Mouse (Mus musculus) embryonic stem cell, embryonic (primary cell): Measurements from ENCODE around the gene Ckm.

Source experiments
- CTCF ChIA-PET, 4 experiments: fragments of 300-600 bp in 2 of 4; fragments of 350-600 bp in 2 of 4; sonication (Branson Sonifier 250); formaldehyde crosslinking; loops; one replicate each; lab custom pipeline; 2022; ENCODE audit warnings: inconsistent platforms in 2 of 4; lab: Charles Lee
- POLR2A ChIA-PET, 4 experiments: fragments of 300-600 bp in 2 of 4; fragments of 350-600 bp in 2 of 4; sonication (Branson Sonifier 250); formaldehyde crosslinking; loops; one replicate each; lab custom pipeline; 2022; ENCODE audit warnings: antibody characterized with exemption in 4 of 4, inconsistent platforms in 1 of 4; lab: Charles Lee

Ckm gene

DNA sequence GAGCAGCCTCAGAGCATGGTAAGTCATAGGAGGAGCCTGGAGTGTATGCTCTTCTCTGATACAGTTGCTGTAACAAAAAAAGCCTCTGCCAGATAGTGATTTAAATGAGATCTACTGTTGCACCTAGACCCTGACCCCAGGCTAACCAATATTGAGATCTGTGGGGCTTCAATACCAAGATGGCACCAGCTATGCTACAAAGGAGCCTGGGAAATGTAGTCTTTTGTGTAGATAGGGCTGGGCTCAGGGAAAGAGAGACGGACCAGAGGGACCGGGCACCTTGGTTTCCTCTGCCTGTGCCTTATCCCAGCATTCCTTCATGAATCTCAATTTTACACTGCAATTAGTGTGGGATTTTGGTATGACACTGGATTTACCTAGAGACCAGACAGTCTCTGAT lies 31.2 kb upstream of the Ckm start:
- ChIA-PET CTCF (interaction anchor here in 3 of 4 experiments (0.5 to 3.1 kb wide), 11 partner anchors 10 to 216 kb away, joined by 3 to 9 read pairs (median 3); partner anchors contain the start of genes Cd3eap (in 1 of the 3) and Ppp1r13l (in 1 of the 3)), POLR2A (interaction anchor here in 3 of 4 experiments (1.2 to 1.7 kb wide), 6 partner anchors 9 to 144 kb away, joined by 3 to 9 read pairs (median 4); partner anchors contain the start of genes Bloc1s3 (in 1 of the 3), Ercc1 (in 1 of the 3), Nkpd1 (in 1 of the 3) and Trappc6a (in 1 of the 3))

DNA sequence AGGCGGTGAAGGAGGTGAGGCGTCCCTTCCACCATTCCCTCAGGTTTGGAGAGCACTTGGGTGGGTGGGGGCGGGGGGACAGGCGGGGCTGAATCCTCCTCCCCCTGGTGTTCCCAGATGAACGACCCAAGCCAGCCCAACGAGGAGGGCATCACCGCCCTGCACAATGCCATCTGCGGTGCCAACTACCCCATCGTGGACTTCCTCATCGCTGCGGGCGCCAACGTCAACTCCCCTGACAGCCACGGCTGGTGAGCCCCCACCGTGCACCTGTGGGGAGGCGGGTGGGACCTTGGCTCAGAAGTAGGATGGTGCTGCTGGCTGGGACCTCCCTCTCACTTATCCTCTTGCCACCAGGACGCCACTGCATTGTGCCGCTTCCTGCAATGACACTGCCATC lies 29.2 kb upstream of the Ckm start:
- ChIA-PET CTCF (interaction anchor here in 1 of 4 experiments (1.5 to 3.1 kb wide), 2 partner anchors 12 to 66 kb away, joined by 4 to 9 read pairs; partner anchors contain the start of gene Fosb), POLR2A (interaction anchor here in 2 of 4 experiments (0.7 to 1.1 kb wide), 2 partner anchors 12 to 138 kb away, joined by 4 read pairs; no protein-coding TSS in a partner anchor)

DNA sequence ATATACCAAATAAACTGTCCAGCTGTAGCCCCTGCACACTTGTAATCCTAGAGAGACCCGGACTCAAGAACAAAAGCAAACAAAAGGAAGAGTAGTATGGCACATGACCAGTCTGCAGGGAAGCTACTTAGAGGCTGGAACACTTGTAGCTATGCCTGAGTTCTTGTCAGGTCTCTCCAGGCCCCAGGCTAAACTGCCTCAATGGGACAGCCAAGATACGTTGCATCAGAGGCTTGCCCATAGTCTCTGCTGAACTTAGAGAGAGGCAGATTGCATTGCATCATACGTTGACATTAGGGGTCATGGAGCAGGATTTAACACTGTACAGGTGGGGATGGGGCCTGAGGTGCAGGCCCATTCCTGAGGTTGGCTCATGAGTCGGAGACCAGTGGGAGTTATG lies 28.6 kb upstream of the Ckm start:
- POLR2A ChIA-PET: interaction anchor here in 1 of 4 experiments (0.9 kb wide), 1 partner anchor 51 kb away, joined by 3 read pairs; no protein-coding TSS in a partner anchor
- CTCF ChIA-PET: interaction anchor here in 1 of 4 experiments (1.5 to 3.1 kb wide), 2 partner anchors 12 to 66 kb away, joined by 4 to 9 read pairs; partner anchors contain the start of gene Fosb

DNA sequence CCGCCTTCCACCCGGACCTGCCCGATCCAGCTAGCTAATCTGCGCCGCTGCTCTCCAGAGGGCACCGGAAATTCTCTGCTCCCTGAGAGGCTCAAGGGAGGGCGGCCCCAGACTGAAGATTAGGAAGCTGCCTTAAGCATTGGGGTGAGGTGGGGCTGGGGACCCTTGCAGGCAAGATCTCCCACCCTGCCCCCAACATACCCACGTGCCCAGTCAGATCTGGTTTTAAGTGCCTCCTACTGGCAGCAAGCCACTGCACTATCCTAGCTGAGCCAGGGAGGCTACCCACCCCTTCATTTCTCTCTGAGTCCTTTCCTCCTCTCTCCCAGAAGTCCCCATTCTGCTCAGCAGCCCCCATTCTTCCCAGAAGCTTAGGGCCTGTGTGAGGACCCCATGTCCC lies 26.5 kb upstream of the Ckm start:
- CTCF ChIA-PET: interaction anchor here in 3 of 4 experiments (0.6 to 1.5 kb wide), 5 partner anchors 10 to 214 kb away, joined by 3 to 4 read pairs (median 3); no protein-coding TSS in a partner anchor

DNA sequence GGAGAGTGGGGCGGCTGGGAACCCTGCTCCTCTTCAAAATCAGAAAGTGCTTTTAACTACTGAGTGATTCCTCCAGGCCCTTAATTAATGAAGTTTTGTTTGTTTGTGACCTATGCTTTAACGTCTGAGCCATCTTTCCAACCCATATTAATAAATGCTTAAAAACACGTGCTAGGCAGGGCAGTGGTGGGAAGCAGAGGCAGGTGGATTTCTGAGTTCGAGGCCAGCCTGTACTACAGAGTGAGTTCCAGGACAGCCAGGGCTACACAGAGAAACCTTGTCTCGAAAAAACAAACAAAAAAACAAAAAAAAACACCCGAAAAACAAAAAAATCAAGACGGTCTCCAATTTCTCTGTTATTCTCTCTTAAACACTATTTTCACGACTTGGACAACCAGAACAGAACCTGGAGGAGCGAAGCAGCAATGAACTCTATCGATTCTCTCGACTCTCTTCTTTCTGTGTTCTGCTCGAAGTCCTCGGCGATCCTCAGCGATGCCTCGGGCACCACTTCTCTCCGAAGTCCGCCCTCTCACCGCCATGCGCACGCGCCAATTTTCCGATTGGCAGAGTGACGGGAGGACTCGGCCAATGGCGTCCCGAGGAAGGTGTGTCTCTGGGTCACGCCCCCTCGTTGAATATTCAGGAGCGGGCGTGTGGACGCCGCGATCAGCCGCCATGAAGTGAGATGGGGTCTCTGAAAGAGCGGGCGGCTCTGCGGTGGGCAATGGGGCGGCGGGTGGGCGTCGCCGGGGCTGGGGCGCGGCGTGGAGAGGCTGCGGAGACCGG lies 23.0 kb upstream of the Ckm start, which contains the start of gene Ercc2:
Gene Ercc2, plus strand, starts transcription at position 634 of the 789 bp plus-strand sequence.
- ChIA-PET CTCF (interaction anchor here in 2 of 4 experiments (0.6 to 1.1 kb wide), 2 partner anchors 18 kb away, joined by 3 to 10 read pairs; no protein-coding TSS in a partner anchor), POLR2A (interaction anchor here in 3 of 4 experiments (0.6 to 2.9 kb wide), 5 partner anchors 9 to 122 kb away, joined by 3 to 8 read pairs (median 4); no protein-coding TSS in a partner anchor)

More for the DNA sequence above, 26.5 kb upstream of the Ckm start:
- POLR2A ChIA-PET: interaction anchor here in 3 of 4 experiments (0.8 to 2.6 kb wide), 14 partner anchors 10 to 321 kb away, joined by 3 to 9 read pairs (median 3); partner anchors contain the start of genes Cd3eap (in 2 of the 3), Ppp1r13l (in 2 of the 3) and Apoe (in 1 of the 3)

DNA sequence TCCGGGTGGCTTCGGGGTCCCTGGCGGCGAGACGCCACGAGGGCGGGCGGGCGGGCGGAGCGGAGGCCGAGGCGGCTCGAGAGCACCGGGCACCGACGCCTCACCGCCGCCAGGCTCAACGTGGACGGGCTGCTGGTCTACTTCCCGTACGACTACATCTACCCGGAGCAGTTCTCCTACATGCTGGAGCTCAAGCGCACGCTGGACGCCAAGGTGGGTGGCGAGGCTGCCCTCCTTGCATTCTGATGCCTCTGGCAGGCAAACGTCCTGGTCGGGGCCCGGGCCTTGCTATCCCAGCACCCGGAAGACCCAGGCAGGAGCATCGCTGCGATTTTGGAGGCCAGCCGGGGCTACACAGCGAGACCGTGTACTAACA lies 22.4 kb upstream of the Ckm start:
- ChIA-PET POLR2A (interaction anchor here in 1 of 4 experiments (1.2 to 1.4 kb wide), 2 partner anchors 11 to 17 kb away, joined by 3 read pairs; no protein-coding TSS in a partner anchor), CTCF (no interaction called here)

DNA sequence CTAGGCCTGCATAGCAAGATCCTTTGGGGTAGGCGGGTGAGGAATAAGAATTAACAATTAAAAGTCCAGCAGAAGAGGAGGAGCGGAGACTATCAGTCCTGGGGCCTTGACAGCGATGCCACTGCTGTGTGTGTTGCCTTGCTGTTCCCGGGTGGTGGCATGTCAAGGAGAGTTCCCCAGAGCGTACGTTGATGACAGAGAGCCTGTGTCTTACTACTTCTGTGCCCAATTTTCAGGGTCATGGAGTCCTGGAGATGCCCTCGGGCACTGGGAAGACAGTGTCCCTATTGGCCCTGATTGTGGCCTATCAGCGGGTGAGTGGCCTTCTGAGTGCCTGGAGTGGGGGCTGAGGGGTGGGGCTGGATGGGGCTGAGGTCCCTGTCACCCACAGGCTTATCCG lies 20.9 kb upstream of the Ckm start:
- ChIA-PET POLR2A (interaction anchor here in 1 of 4 experiments (0.9 to 1.7 kb wide), 3 partner anchors 11 to 163 kb away, joined by 3 to 5 read pairs (median 3); no protein-coding TSS in a partner anchor), CTCF (no interaction called here)

DNA sequence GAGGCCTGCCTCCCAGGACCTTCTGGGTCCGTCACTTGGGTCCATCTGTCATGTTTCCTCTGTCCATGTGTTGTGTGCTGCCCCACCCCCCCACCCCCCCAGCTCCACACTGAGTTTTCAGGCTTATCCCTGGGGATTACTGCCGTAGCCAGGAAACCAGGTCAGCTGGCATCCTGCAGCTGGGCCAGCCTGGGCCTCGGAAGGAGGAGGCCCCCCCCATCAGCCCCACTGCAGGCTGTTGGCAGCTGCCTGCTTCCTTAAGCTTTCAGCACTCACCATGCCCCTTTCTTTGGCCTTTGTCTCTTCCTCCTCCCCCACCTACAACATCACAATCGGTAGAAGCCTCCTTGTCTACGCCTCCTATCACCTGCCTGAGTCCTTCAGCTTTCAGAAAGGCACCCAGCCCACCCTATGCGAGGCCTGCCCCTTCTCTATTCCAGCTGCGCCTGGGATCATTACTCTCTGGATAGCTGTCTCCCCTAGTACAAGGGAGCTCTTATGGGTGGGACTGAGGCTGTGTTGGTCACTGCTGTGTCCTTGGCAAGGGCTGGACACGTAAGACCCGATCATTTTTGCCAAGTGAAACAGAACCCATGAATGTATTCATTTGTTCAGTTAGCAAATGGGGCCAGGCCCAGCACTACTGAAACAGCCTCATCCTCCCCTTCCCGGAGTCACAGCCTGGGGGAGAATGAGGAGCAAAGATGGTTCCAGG lies 15.7 kb upstream of the Ckm start:
- POLR2A ChIA-PET: interaction anchor here in 2 of 4 experiments (0.8 to 2.3 kb wide), 4 partner anchors 11 to 28 kb away, joined by 3 to 8 read pairs (median 4); no protein-coding TSS in a partner anchor
- CTCF ChIA-PET: interaction anchor here in 1 of 4 experiments (0.6 to 1.0 kb wide), 2 partner anchors 25 to 201 kb away, joined by 3 to 6 read pairs; no protein-coding TSS in a partner anchor

DNA sequence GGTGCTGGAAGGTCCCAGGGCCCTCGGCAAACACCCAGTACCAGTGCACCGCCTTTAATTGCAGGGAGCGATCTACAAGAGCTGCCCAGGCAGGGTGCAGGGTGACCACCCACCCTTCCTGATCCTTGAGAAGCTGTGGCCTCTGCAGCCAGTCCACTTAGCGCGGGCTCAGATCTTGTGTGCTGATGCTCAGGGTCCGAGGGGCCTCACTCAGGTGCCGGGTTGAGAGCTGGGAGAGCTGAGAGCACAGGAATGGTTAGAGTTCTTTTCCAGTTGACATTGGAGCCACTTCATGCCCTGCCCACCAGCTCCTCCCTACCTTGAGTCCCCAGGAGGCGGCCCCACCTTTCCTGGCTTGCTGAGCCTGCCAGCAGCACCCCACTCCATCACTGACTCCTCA lies 10.1 kb upstream of the Ckm start:
- CTCF ChIA-PET: interaction anchor here in 3 of 4 experiments (0.5 to 1.3 kb wide), 10 partner anchors 12 to 196 kb away, joined by 3 to 7 read pairs (median 4); no protein-coding TSS in a partner anchor
- POLR2A ChIA-PET: interaction anchor here in 3 of 4 experiments (0.6 to 1.5 kb wide), 9 partner anchors 10 to 234 kb away, joined by 3 to 6 read pairs (median 3); partner anchors contain the start of gene Relb (in 1 of the 3)

DNA sequence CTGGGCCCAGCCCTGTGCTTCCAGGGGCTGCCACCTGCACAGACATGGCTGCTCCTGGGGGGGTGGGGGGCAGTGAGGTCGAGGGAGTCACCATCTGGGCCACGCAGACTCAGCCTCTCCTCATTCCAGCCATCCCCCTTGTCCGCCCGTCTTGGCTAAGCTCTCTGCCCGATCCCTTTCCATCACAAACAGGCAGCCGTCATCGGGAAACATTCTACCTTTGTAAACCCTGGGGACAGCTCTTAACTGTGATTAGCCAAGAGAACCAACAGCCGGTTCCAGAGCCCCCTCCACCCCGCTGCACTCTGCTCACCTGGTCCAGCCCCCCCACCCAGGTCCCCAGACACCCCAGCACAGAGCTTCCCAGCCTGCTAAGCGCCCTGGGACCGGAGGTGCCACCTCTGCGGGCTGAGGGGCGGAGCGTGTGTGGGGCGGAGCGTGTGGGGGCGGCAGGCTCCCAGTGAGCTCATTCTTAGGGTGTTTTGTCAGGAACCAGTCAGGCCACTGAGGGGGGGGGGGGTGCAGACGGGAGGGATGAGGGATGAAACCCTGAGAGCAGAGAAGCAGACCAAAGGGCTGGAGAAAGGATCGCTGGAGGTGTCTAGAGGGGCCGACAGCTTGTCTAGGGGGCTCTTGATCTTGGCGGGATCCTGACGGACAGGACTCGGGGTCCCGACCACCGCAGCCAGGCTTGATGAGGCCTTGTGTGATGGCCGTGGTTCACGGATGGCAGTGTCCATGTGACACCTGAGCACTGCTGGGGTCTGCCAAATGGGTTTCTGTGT lies 4.9 kb upstream of the Ckm start:
- ChIA-PET CTCF (interaction anchor here (0.5 to 1.7 kb wide), 63 partner anchors 18 to 556 kb away, joined by 3 to 14 read pairs (median 4); partner anchors contain the start of genes Nkpd1 (in 2 of the 4), Ppp1r13l (in 2 of the 4), Clasrp (in 1 of the 4) and Clptm1 (in 1 of the 4)), POLR2A (interaction anchor here in 3 of 4 experiments (0.6 to 1.6 kb wide), 49 partner anchors 8 to 316 kb away, joined by 3 to 15 read pairs (median 3); partner anchors contain the start of genes Cd3eap (in 2 of the 3), Ppp1r13l (in 2 of the 3), Ercc1 (in 1 of the 3) and Fosb (in 1 of the 3))

DNA sequence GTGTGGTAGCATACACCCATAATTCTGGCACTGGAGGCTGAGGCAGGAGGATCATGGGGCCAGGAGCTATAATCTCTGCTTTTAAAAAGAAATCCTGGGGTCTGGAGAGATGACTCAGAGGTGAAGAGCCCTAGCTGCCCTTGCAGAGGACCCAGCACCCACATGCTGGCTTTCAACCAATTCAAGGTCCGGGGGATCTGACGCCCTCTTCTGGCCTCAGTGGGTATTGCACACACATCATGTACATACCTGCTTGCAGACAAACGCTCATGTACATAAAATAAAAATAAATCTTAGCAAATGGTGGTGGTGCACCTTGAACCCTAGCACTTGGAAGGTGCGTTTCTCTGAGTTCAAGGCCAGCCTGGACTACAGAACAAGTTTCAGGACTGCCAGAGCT lies 3.6 kb upstream of the Ckm start:
- ChIA-PET CTCF (interaction anchor here in 1 of 4 experiments (0.6 to 1.7 kb wide), 2 partner anchors 22 to 77 kb away, joined by 4 to 6 read pairs; no protein-coding TSS in a partner anchor), POLR2A (no interaction called here)

DNA sequence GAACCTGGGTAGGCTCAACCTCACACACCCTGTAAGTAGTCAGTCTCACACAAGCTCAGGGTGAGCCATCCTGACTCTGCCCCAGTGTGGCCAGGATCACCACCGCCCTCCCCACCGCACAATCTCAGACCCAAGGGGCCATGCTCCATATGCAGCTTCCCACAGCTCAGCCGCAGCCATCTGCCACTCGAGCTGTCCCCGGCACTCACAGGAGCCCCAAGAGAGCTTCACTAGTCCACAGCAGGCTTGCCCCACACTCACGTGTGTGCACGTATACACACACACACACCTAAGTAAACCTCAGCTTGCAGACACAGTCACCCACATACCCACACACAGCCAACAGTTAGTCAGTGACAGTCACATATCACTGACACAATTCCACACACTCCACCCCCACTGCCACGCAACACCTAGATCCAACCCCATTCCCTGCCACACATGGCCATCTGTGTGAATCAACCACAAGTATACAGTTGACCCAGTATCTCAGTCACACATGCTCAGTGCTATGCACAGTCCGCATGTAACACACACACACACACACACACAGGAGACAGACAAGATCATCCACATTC lies 2.0 kb upstream of the Ckm start:
- POLR2A ChIA-PET: interaction anchor here in 1 of 4 experiments (1.1 kb wide), 1 partner anchor 107 kb away, joined by 3 read pairs; no protein-coding TSS in a partner anchor
- CTCF ChIA-PET: interaction anchor here in 2 of 4 experiments (0.5 to 0.7 kb wide), 3 partner anchors 30 to 224 kb away, joined by 3 read pairs; no protein-coding TSS in a partner anchor

DNA sequence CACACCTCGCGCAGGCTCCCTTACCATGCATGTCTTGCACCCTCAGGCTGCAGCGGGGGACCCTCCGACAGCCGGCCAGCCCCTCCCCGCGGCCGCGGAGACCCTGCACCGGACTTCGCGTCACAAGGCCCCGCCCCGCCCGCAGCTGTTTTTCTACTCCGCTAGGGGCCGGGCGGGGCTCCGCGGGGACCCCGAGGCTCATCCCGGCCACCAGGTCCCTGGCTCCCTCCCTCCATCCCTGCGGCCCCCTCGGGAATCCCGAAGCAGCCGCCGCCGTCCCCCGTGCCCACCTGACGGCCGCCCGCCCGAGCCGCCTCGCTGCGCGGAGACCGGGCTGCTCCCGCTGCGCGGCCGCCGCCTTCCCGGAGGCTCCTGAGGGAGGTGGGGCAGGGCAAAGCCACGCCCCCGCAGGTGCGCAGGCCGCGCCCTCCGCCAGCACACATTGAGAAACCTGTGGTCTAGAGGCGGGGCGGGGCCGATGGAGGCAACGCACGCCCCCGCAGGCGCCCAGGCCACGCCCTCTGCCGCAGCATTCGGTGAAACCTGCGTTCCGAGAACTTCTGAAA lies 762 bp upstream of the Ckm start, which contains the start of gene Klc3:
Gene Klc3, minus strand, starts transcription at position 374 of the 566 bp plus-strand sequence.
- ChIA-PET CTCF (interaction anchor here in 3 of 4 experiments (0.6 to 2.8 kb wide), 8 partner anchors 10 to 343 kb away, joined by 3 to 12 read pairs (median 3); no protein-coding TSS in a partner anchor), POLR2A (interaction anchor here in 1 of 4 experiments (1.9 kb wide), 1 partner anchor 39 kb away, joined by 6 read pairs; no protein-coding TSS in a partner anchor)

DNA sequence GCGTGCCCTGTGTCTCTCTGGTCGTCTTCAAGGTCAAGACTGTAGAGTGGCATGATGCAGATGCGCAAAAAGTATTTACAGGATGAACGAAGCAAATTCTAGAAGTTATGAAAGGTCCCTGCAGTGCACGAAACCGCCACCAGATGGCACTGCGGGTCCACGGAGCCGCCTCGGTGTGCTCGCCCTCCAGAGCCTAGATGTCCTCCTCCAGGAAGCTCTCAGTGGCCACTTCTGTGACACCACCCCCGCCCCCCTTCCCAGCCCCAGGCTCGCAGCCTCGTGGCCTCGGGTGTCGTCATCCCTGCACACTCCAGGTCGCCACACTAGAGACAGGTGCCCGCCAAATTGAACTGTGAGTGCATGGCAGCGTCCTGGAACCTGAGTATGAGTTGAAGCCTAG lies 841 bp downstream of the Ckm start:
- ChIA-PET POLR2A (interaction anchor here in 3 of 4 experiments (0.5 to 1.9 kb wide), 19 partner anchors 8 to 310 kb away, joined by 3 to 6 read pairs (median 4); partner anchors contain the start of genes Cd3eap (in 1 of the 3), Ppp1r13l (in 1 of the 3) and Tomm40 (in 1 of the 3)), CTCF (interaction anchor here (0.5 to 2.9 kb wide), 78 partner anchors 9 to 464 kb away, joined by 3 to 20 read pairs (median 4); partner anchors contain the start of genes Ppp1r37 (in 2 of the 4), Apoe (in 1 of the 4), Ercc1 (in 1 of the 4) and Nkpd1 (in 1 of the 4))

DNA sequence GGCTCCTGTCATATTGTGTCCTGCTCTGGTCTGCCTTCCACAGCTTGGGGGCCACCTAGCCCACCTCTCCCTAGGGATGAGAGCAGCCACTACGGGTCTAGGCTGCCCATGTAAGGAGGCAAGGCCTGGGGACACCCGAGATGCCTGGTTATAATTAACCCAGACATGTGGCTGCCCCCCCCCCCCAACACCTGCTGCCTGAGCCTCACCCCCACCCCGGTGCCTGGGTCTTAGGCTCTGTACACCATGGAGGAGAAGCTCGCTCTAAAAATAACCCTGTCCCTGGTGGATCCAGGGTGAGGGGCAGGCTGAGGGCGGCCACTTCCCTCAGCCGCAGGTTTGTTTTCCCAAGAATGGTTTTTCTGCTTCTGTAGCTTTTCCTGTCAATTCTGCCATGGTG lies 5.2 kb downstream of the Ckm start:
- CTCF ChIA-PET: interaction anchor here in 1 of 4 experiments (0.6 kb wide), 1 partner anchor 21 kb away, joined by 6 read pairs; no protein-coding TSS in a partner anchor

More for the DNA sequence above, 5.2 kb downstream of the Ckm start:
- POLR2A ChIA-PET: interaction anchor here in 2 of 4 experiments (0.6 to 1.0 kb wide), 3 partner anchors 10 to 291 kb away, joined by 3 to 4 read pairs (median 3); no protein-coding TSS in a partner anchor
